Mouse (Mus musculus): ENCODE data around the gene Ano2. TPM values are rescaled to one million over a fixed set of nuclear protein-coding genes. Genes with fewer than 3 reads are reported as not detected.

The Ano2 gene
- total RNA-seq, 2 experiments from 2014 or later = not detected

DNA sequence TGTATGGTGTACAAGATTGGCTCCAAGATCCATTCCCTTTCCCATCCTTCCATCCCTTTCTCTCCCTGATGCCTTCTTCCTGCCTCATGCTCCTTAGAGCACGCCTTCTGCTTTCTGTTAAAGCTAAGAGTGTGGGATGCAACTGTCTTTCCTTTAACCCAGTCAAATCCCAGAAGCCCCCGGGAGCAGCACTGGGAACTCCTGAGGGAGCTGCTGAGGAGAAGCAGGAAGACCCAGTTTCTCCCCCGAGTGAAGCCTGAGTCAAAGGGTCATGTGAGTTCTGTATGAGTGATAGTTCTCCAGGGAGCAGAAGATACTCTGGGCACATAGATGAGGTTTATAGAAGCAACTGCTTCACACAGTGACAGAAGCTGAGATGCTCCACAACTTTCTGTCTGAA is 367.5 kb downstream of the Ano2 start:
- no peak for DNase-seq

DNA sequence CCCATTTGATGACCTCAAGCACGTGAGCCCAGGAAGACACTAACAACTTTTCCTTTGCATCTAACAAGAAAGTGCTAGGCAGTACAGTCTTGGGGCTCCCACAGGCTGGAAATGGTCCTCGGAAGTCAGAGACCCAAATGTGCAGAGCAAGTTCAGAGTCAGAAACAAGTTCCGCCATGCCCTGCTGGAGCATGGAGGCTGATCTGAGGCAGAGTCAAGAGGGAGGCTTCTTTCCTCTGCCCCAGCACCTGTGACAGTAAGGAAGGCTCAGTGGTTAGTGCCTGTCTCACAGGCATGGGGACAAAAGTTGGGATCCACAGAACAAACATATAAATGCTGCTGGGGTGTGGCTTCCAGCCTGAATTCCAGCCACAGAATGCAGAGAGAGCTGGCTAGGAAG is 390.3 kb downstream of the Ano2 start:
- no peak for DNase-seq

DNA sequence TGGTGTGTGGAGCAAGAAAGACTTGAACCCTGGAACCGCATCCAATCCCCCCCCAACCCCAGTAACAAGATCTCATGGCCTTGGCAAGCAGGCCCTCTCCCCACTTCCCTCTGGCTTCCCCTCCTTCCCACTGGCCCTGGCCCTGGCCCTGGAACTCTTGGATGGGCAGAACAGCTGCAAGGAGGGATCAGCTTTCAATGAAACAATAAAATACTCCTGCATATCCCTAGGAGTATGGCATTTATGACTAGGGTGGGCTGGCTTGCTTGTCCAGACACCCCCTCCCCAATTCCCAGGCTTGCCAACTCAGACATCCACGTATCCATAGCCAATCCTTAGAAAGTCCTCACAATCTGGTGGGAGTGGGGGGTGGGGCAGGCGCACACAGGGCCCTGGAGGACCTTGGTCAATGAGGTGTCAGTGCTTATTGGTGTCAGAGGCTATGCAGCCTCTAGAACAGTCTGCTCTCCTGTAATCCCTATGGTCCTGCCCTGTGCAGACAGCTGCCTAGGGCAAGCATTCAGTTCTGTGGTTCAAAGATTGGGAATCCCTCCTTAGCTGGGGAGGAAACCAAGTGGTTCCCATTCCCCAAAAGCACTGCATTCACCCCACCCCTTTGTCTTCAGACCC is 396.2 kb downstream of the Ano2 start:
- DNase-seq = peak; percentile 57

DNA sequence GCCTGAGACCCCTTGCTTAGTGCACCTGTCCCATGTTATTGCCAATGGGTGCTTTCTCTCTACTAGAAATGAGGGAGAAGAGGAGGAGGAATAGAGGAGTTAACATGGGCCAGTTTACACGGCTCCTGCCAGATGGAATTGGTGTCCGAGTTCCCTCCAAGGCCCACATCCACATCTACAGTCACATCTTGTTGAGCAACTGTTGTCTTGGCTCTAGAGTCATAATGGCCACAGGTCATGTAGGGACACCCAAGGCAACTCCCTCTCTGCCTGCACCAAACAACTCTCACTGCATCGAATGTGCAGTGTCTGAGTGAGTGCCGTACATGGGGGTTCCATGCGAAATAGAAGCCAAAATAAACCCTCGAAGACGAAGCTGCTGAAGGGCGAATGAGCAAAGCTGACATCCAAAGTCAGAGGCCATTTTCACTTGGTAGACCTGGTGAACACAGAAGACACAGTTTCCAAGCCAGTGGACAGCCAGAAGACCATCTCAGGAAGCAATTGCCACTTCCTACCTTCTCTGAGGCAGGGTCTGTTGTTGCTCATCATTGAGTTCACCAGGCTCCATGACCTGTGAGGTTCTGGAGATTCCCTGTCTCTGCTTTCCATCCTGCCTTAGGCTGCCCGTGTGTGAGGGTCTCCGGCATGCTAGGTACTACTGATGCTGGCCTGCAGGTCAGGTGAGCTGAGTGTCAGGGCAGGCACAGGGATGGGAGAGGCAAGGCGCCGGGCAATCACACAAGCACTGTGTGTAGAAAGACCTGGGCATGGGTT is 398.5 kb downstream of the Ano2 start:
- peak; percentile 63 for DNase-seq

Other genes starting within 250 kb of the Ano2 start
- gene Cd9, start 195.6 kb upstream of the Ano2 start, total RNA-seq (2021) = 10 to 100 TPM; 28.4 to 33.7 TPM
- gene Vwf, start 143.6 kb upstream of the Ano2 start, total RNA-seq (2021) = 10 to 100 TPM; 17.3 to 42.4 TPM